Mouse (Mus musculus) hindbrain, embryonic 13.5 days (tissue): Measurements from ENCODE around the gene Tmem208. TPM values are rescaled to one million over a fixed set of nuclear protein-coding genes. Genes with fewer than 3 reads are reported as not detected.

ENCODE experiments used
- ATAC-seq: fragments of 200-750 bp; cut with Nextera tagmentation; 2 replicates; pipeline ENCODE4 v1.8.0; 2017; ENCODE audit warnings: moderate TSS enrichment; ENCODE audit not compliant: low FRiP score
- H3K27ac ChIP-seq: fragments of 300-500 bp; sonication (generic); 2 replicates; pipeline ENCODE4 v1.5.1; 2015; ENCODE audit warnings: inconsistent platforms, mild to moderate bottlenecking, moderate library complexity
- H3K27me3 ChIP-seq: fragments of 300-500 bp; sonication (generic); 2 replicates; pipeline ENCODE4 v1.6.1; 2015; ENCODE audit warnings: mild to moderate bottlenecking, inconsistent platforms
- H3K36me3 ChIP-seq: fragments of 300-500 bp; sonication (generic); 2 replicates; pipeline ENCODE4 v1.6.1; 2015; ENCODE audit warnings: mild to moderate bottlenecking, inconsistent platforms
- H3K4me1 ChIP-seq: fragments of 300-500 bp; sonication (generic); replicated peaks from 2 replicates; pipeline ENCODE4 v1.6.1; 2015; ENCODE audit warnings: inconsistent platforms
- H3K4me2 ChIP-seq: fragments of 300-500 bp; sonication (generic); 2 replicates; pipeline ENCODE4 v1.6.1; 2015; ENCODE audit warnings: inconsistent platforms, mild to moderate bottlenecking, moderate library complexity
- H3K4me3 ChIP-seq: fragments of 300-500 bp; sonication (generic); 2 replicates; pipeline ENCODE4 v1.5.1; 2015; ENCODE audit warnings: mild to moderate bottlenecking, inconsistent platforms
- H3K9ac ChIP-seq: fragments of 300-500 bp; sonication (generic); 2 replicates; pipeline ENCODE4 v1.6.1; 2015; ENCODE audit warnings: mild to moderate bottlenecking, inconsistent platforms
- H3K9me3 ChIP-seq: fragments of 300-500 bp; sonication (generic); 2 replicates; pipeline ENCODE4 v1.6.1; 2016; ENCODE audit warnings: inconsistent platforms
- WGBS: fragments of 180-500 bp; shearing (Covaris S2); methylation state at CpG from one replicate; pipeline ENCODE4 v1.1.7; 2015; 5-methylcytosine and 5-hydroxymethylcytosine counted together
- polyA plus RNA-seq: library from polyadenylated mRNA; unstranded; fragments of >200 nt; fragmentation: Nextera tagmentation; extraction: Ambion mirVana; gene quantifications from 2 replicates; pipeline ENCODE4 v1.2.1, GENCODE M21; 2015

Tmem208 gene
- 133 and 136 TPM in 2 replicates for polyA plus RNA-seq

GRCm38 (mm10) chr8:105326141-105326672, at the start of gene Tmem208, which contains the start of gene Lrrc29:
Gene Tmem208, plus strand, starts transcription at chr8:105326354.
Gene Lrrc29, minus strand, starts transcription at chr8:105326278.
- no peaks in the 10 kb centered on the region for H3K27me3 ChIP-seq
- H3K4me3 ChIP-seq, result peak within 1 kb of the TSS; percentile 79
- peak within 1 kb of the TSS; percentile 85 for H3K4me2 ChIP-seq
- H3K36me3 ChIP-seq, result peaks cover 47% of the 10 kb centered on the region
- no peaks in the 10 kb centered on the region for H3K9me3 ChIP-seq
- H3K4me1 ChIP-seq, result peaks cover 31% of the 10 kb centered on the region
- H3K9ac ChIP-seq, result peak within 1 kb of the TSS; percentile 92
- ATAC-seq, result peak; percentile 93
- peak within 1 kb of the TSS; percentile 88 for H3K27ac ChIP-seq
- under 1% methylated on average over 36 of the region's 36 CpGs for WGBS

GRCm38 (mm10) chr8:105278911-105279334, 47.2 kb upstream of the Tmem208 start:
- no peaks in the 10 kb centered on the region for H3K9me3 ChIP-seq
- H3K4me3 ChIP-seq, result peak overlapping the region; percentile 22
- peak overlapping the region; percentile 48 for H3K4me2 ChIP-seq
- H3K27me3 ChIP-seq, result peaks cover 82% of the 10 kb centered on the region
- peak; percentile 47 for ATAC-seq
- no peak overlapping the region for H3K27ac ChIP-seq
- 3% methylated on average over 28 of the region's 28 CpGs for WGBS
- H3K36me3 ChIP-seq, result peaks cover 44% of the 10 kb centered on the region
- H3K4me1 ChIP-seq, result peaks cover 33% of the 10 kb centered on the region
- peak overlapping the region; percentile 64 for H3K9ac ChIP-seq

- H3K9me3 ChIP-seq, result no peaks in the 10 kb centered on the region
- no peak overlapping the region for H3K9ac ChIP-seq
- peaks cover 66% of the 10 kb centered on the region for H3K27me3 ChIP-seq
- WGBS, result 76% methylated on average over 3 of the region's 3 CpGs
- no peak overlapping the region for H3K4me2 ChIP-seq
- H3K27ac ChIP-seq, result no peak overlapping the region
- no peak for ATAC-seq
- peaks cover 41% of the 10 kb centered on the region for H3K4me1 ChIP-seq
- H3K36me3 ChIP-seq, result peaks cover 56% of the 10 kb centered on the region
- no peak overlapping the region for H3K4me3 ChIP-seq
Observed at GRCm38 (mm10) chr8:105280567-105280966, 45.6 kb upstream of the Tmem208 start.

DNA sequence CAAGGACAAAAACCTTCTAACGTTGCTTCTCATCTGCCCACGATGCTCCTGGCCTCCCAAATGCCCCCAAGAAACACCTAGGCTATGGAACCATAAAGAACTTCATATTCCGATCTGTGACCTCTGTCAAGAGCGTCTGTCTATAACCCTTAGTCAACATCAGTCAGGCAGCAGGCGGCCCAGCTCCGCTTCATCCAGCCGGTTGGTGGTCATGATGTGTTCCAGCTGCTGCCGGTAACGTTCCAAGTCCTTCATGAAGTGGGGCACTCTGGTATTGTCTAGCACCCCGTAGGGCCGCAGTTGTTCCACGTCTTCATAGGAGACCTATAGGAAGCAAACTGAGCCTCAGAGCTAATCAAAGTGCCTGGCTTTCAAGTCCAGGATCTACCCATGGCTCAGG, 44.3 kb upstream of the Tmem208 start:
- Histone ChIP-seq H3K4me1 (peaks cover 41% of the 10 kb centered on the region), H3K4me3 (no peak overlapping the region), H3K27ac (no peak overlapping the region), H3K27me3 (peaks cover 53% of the 10 kb centered on the region), H3K36me3 (peaks cover 61% of the 10 kb centered on the region), H3K4me2 (no peak overlapping the region), H3K9me3 (no peaks in the 10 kb centered on the region), H3K9ac (no peak overlapping the region)
- 92% methylated on average over 12 of the region's 12 CpGs for WGBS
- ATAC-seq, result no peak

GRCm38 (mm10) chr8:105282239-105282638, 43.9 kb upstream of the Tmem208 start:
- Histone ChIP-seq H3K4me1 (peaks cover 43% of the 10 kb centered on the region), H3K9ac (no peak overlapping the region), H3K27me3 (peaks cover 49% of the 10 kb centered on the region), H3K36me3 (peaks cover 61% of the 10 kb centered on the region), H3K4me2 (no peak overlapping the region), H3K4me3 (no peak overlapping the region), H3K9me3 (no peaks in the 10 kb centered on the region), H3K27ac (no peak overlapping the region)
- no peak for ATAC-seq
- 90% methylated on average over 4 of the region's 4 CpGs for WGBS

DNA sequence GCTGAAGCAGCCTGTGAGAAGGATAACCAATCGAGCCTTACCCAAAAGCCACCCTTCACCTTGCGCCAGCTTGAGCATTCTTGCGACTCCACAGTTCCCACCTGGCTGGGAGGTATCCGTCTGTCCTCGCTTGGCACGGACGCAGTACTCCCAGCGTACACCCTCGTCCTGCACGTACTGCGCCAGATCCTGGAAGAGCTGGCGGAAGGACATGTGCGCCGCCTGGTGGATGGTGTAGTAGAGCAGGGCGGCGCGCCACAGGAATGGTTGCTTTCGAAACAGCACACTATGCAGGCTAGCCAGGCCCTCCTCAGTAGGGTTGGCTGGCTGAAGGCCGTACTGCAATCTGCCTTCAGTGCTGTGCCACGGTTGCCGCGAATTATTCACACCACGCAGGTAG, 43.1 kb upstream of the Tmem208 start:
- Histone ChIP-seq H3K4me2 (no peak overlapping the region), H3K4me3 (no peak overlapping the region), H3K9ac (no peak overlapping the region), H3K9me3 (no peaks in the 10 kb centered on the region), H3K36me3 (peaks cover 61% of the 10 kb centered on the region), H3K4me1 (peaks cover 52% of the 10 kb centered on the region), H3K27ac (no peak overlapping the region), H3K27me3 (peaks cover 41% of the 10 kb centered on the region)
- WGBS, result 27% methylated on average over 22 of the region's 23 CpGs
- no peak for ATAC-seq

DNA sequence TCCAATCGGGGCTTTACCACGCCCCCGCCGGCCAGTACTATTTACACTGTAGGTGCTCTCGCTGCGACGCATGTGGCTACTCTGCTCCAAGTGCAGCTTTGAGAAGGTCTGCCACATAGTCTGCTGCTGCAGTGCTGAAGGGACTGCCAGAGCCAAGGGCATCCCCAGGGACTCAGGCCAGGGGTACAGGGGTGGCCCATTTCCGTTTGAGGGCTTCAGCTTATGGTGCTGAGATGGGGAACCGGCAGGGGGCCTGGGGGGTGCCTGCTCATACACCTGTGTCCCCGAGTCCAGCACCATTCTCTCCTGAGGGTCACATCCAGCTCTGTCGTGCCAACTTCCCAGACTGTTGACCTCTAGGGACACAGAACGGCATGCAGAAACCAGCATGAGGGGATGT, 40.6 kb upstream of the Tmem208 start:
- 41% methylated on average over 12 of the region's 12 CpGs for WGBS
- peak overlapping the region; percentile 82 for H3K4me2 ChIP-seq

GRCm38 (mm10) chr8:105286907-105287306, 39.2 kb upstream of the Tmem208 start:
- Histone ChIP-seq H3K27ac (no peak overlapping the region), H3K4me2 (peak overlapping the region; percentile 82), H3K4me1 (peaks cover 68% of the 10 kb centered on the region), H3K36me3 (peaks cover 37% of the 10 kb centered on the region), H3K9me3 (no peaks in the 10 kb centered on the region), H3K27me3 (peaks cover 20% of the 10 kb centered on the region), H3K4me3 (peak overlapping the region; percentile 55), H3K9ac (peak overlapping the region; percentile 51; the same call in 1 of the 2 replicates)
- ATAC-seq, result no peak
- WGBS, result 88% methylated on average over 4 of the region's 4 CpGs

More for the DNA sequence above, 40.6 kb upstream of the Tmem208 start:
- no peak for ATAC-seq
- Histone ChIP-seq H3K36me3 (peaks cover 48% of the 10 kb centered on the region), H3K27me3 (peaks cover 19% of the 10 kb centered on the region), H3K27ac (no peak overlapping the region), H3K9ac (peak overlapping the region; percentile 51; the same call in 1 of the 2 replicates), H3K4me3 (no peak overlapping the region), H3K4me1 (peaks cover 61% of the 10 kb centered on the region), H3K9me3 (no peaks in the 10 kb centered on the region)

DNA sequence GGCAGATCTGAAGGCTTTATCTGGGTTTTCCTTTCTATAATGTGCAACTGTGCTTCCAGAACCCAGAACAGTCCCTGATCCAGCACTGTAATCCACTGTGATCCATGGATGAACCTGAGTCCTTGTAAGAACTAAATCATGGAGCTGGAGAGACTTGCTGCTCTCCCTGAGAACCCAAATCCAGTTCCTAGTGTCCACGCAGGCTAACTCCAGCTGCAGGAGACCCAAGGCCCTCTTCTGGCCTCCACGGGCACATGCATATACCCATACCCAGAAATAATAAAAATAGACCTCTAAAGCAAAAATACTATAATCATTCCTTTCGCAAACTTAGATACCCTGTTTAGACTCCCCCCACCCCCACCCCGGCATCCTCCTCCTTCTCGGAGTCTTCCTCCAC, 37.9 kb upstream of the Tmem208 start:
- peak overlapping the region; percentile 55 for H3K4me3 ChIP-seq
- peak overlapping the region; percentile 77 for H3K9ac ChIP-seq
- peaks cover 68% of the 10 kb centered on the region for H3K4me1 ChIP-seq
- WGBS, result 81% methylated on average over 5 of the region's 5 CpGs
- H3K9me3 ChIP-seq, result no peaks in the 10 kb centered on the region
- H3K27me3 ChIP-seq, result peaks cover 17% of the 10 kb centered on the region
- no peak for ATAC-seq
- peak overlapping the region; percentile 82 for H3K4me2 ChIP-seq
- H3K36me3 ChIP-seq, result peaks cover 24% of the 10 kb centered on the region
- H3K27ac ChIP-seq, result no peak overlapping the region

- Histone ChIP-seq H3K4me2 (peak overlapping the region; percentile 82), H3K27ac (peak overlapping the region; percentile 95), H3K4me1 (peaks cover 62% of the 10 kb centered on the region), H3K4me3 (peak overlapping the region; percentile 55), H3K9me3 (no peaks in the 10 kb centered on the region), H3K27me3 (peaks cover 19% of the 10 kb centered on the region), H3K36me3 (peaks cover 17% of the 10 kb centered on the region), H3K9ac (peak overlapping the region; percentile 77)
- ATAC-seq, result peak; percentile 93
- under 1% methylated on average over 53 of the region's 53 CpGs for WGBS
Observed at GRCm38 (mm10) chr8:105288958-105289732, 37.0 kb upstream of the Tmem208 start.

DNA sequence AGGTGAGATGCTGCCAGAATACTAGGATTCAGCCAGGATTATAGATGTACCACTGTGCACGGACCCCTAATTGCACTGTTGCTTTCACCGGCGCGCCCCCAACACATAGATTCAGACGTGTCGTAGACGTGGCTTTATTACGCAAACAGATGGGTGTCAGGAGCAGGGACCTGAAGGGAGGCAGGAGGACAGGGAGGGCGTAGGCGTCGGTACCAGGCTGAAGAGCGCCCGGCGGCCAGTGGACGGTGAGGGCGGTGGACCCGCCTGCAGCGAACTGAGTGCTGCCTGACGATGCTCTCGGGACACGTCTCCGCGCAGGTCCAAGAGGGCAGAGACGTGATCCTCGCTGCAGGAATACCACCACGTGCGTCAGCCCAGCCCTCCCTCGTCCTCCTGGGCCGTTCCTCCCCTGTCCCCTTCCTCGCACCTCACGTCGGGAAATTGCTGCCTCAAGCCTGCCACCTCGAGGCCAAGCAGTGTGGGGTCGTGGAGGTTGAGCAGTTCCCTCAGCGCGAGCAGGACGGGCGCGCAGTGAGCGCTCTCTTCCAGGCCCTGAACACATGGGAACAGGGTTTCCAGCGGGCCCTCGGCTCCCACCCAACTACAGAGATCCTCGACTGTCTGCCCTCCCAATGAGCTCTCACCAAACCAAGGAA, 36.2 kb upstream of the Tmem208 start, which contains the start of gene 4931428F04Rik:
TSS of gene 4931428F04Rik (minus strand) at position 60 of the 656 bp plus-strand sequence.
- 1% methylated on average over 43 of the region's 43 CpGs for WGBS
- Histone ChIP-seq H3K9ac (peak within 1 kb of the TSS; percentile 77), H3K36me3 (peaks cover 11% of the 10 kb centered on the region), H3K27me3 (peaks cover 19% of the 10 kb centered on the region), H3K4me2 (peak within 1 kb of the TSS; percentile 82), H3K4me3 (peak within 1 kb of the TSS; percentile 55), H3K27ac (peak within 1 kb of the TSS; percentile 95), H3K9me3 (no peaks in the 10 kb centered on the region), H3K4me1 (peaks cover 57% of the 10 kb centered on the region)
- ATAC-seq, result peak; percentile 54
